Mouse (Mus musculus) spleen, postnatal 36 days (tissue): ENCODE measurements around the gene Cmss1.

ENCODE experiments used
- DNase-seq, 2 experiments: peaks; one replicate each; pipeline ENCODE4 v3.0.0; 2022; ENCODE audit warnings: low spot score in 2 of 2, mixed read lengths in 1 of 2

Cmss1 gene

DNA sequence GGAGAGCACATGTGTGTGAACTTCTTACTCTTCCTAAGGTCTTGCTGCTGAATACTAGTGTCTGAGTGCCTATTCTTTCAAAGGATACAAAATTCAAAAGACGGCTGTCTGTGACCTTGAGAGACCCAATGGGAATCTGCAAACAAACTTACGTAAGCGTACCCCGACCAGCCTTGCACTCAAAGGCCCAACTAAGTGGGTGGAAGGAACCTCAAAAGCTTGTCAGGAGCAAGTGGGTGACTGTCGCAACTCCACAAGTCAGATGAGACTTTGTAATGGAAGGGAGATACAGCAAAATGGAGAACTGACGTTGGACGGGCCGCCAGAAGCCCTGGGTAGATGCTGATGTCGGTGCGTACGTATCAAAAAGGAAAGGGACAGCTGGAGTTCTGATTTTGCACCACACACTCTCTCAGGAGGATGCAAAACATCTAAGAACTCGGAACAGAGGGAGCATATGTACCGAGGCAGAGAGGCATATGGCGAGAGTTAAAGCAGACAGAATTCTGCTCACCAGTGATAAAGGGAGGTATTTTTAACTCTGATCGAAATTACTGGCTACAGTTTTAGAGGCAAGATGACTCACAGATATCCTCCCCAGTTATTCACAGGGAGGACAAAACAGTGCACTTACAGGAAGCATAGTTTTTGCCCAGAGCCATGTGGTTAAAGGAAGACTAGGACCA is 217.0 kb downstream of the Cmss1 start:
- DNase-seq, result no peak

DNA sequence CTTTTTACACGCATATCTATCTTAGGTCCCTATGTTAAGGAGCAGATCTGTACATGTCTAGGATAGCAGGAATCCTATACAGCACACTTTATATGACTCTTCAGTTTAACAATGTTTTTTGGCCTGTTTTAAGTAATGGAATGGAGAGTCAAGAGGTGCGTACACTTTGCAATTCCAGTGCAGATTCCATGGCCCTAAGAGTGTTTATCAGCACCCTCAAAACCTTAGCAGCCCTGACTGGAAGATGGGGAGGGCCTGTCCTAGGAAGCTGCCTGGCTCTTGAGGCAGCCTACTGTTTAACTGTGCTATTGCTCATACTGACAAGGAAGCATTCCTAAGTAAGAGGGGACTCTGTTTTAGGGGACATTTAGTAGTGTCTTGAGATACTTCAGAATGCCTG is 222.4 kb downstream of the Cmss1 start:
- no peak for DNase-seq

DNA sequence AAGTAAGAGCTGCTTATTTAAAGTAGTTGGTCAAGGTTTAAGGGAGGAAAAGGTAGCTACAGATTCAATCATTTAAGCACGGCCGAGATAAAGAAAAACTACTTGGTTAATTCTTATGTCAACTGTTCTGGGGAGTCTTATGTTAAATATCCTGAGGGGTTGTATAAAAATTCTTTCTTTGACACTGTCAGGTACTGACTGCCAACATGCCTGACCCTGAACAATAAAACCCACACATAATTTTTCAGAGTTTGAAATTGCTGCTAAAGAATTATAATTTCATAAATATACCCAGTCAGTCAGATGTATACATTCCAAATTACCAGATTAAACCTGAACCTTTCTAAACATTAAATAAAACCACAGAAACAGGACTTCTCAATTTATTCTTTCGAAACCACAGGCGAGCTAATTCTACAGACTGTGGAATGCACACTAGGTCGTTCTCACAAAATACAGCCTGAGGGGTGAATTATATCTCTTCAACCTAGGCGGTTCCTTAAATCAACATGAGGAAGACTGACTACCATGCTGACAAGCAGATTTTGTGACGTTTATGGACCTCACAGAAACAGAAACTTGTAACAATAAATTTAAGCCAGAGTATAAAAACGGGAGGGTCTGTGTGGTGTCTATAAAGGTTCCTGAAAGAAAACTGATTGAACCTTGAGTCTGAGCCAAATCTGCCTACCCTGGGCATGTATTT is 223.2 kb downstream of the Cmss1 start:
- DNase-seq, result no peak

DNA sequence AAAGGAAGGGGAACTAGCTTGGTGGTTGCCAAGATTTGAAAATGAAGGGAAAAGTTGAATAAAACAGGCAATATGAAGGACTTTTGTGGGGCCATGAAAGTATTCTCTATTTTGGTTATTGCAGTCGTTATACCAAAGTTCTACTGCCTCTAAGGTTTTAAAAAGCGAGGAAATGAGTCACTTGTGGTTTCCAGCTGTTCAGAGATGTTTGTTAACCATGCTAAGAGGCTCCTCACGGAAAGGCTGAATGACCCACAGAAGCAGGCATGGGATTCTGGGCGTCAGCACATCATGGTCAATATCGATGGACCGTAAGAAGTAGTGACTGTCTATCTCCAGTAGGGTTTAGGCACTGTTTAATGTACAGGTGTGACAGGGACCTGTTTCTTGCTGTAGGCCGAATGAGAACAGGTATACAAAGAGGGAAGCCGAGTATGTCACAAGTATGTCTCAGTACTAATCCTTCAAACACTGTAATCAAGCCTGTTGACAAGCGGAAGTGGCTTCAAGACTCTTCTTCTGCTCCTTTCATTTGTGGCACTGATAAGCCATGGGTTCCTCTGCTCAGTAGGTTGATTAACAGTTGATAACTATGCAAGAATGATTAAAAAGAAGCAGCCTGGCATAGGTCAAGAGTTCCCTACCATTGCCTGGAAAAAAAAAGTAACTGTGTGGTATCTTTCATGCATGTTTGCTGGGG is 227.9 kb downstream of the Cmss1 start:
- DNase-seq, result no peak

DNA sequence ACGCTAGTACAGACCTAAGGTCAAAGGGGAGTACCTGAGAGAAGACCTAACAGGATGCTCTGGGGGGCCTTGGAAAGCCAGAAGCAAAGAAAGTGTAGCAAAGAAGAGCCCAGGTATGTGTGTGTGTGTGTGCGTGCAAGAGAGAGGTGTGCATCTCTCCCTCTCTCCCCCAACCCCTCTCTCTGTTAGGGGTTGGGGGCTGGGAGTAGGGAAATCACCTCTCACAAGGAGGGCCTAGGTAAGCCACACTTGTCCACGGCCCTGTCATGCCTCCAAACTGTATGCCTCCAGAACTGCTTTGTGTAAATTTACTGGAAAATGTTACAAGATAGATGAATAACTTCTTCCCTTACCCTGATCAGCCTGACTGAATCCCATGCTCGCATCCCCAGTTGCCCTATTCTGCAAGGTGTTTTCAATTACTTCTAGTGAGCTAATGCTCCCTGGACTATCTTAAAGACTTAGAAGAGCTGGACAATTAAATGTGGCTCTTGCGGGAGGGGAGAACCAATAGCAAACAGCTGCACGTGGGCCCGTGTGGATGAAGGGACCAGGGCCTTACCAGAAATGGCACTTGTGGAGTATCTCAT is 231.3 kb downstream of the Cmss1 start:
- no peak for DNase-seq

DNA sequence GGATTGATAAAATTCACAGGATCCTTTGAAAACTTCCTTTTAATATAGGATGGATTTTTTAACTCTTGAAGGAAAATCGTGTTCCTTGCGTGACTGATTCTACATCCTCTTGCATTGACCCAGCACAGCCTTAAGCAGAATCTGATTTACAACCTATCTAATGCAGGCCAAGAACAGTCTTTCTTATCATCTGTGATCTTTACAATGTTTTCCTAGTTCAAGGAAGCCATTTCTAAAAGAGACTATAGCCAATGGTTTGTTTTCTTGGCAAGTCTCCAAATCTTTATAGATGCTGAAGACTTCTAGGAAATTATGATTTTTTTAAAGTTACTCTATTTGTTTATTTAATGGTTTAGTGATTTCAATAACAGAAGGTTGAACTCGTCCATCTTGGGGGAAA is 234.5 kb downstream of the Cmss1 start:
- DNase-seq, result no peak

DNA sequence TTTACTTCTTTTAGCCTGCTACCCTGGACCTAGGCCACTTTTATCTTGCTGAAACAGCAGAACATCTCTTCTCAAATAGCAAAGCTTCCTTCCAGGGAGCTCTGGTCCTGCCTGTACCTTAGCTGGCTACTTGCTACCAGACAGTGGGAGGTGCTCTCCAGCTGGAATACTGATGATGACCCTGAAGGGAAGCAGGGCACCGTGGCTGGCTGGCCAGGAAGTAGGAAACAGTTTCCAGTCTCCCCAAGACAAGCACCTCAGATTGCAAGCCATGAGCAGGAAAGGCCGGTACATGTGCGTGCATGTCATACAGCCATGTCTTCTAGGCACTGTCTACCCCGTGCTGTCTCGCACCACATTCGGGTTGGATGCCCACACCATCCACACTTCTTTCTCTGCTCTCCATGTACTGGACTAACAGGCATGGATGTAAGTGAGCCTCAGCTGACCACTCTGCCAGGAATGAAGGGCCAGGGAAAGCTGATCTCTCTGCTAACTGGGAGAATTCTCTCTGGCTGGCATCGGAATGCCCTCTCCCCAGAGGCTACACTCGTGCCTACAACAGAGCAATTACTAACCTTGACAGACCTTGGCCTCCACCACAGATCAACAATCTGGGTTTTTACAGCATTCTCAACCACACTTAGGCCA is 236.7 kb downstream of the Cmss1 start:
- no peak for DNase-seq

DNA sequence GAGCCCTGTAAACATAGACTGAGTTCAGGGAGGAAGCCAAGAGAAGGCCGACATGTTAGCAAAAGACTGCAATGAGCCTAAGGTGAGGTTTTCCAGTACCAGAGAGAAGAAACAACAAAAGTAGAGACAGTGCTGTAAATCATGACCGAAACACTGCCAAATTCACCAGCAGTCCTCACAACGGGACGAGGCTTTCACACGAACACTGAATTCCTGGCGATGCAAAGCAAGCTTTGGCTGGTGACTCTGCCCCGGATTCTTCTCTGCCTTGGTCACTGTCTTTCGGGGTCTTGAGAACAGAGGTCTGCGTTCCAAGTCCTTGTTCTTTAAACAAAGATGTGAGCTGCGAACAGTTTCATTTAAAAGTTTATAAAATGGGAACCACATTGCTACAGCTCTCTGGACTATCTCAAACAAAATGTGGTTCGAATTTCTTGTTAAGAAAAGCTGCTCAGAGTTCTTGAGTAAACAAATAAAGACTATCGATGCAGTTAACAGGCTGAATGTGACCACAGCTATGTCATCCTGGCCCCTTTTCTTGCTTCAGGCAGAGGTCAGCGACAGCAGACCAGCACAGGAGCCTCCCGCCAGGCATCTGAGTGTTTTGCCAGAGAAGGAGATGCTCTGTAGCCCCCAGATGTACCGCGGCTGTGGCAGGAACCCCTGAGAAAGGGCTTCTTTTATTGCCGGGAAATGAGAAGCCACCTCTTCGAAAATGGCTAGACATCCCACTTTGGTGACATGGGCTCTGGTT is 239.5 kb downstream of the Cmss1 start:
- no peak for DNase-seq

DNA sequence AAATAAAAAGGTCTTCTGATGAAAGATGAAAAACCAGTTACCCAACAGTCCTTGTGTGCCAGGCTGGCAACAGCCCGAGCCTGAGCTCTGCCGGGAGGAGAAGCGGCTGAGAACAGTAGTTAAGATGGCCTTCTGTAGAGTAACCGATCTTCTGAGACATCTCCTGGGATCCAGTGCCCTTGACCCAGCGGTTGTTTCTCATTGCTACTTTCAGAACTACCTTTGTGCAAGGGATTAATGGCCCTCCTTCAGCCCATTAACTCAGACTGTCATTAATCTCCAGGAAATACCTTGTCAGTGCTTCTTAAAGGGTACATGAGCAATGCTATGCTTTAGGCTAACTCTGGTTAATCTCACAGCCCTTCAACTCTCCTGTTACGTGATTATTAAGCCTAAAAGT is 240.5 kb downstream of the Cmss1 start:
- DNase-seq, result no peak

DNA sequence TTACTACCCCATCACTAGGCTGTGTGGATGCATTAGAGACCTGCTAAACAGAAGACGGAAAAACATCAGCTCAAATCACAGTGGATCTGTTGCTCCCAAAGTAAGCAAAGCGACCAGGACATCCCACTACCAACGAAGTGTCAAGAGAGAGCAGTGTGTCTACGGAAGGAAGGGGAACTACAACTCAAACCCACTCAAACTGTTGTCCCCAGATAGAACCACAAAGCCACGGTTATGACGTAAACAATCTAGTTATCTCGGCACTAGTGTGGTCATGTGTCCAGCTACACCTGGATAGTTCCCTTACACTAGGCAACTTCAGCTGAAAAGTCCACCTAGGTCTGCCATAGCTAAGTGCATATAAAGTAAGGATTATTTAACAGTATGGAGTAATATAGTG is 242.2 kb downstream of the Cmss1 start:
- DNase-seq, result no peak

DNA sequence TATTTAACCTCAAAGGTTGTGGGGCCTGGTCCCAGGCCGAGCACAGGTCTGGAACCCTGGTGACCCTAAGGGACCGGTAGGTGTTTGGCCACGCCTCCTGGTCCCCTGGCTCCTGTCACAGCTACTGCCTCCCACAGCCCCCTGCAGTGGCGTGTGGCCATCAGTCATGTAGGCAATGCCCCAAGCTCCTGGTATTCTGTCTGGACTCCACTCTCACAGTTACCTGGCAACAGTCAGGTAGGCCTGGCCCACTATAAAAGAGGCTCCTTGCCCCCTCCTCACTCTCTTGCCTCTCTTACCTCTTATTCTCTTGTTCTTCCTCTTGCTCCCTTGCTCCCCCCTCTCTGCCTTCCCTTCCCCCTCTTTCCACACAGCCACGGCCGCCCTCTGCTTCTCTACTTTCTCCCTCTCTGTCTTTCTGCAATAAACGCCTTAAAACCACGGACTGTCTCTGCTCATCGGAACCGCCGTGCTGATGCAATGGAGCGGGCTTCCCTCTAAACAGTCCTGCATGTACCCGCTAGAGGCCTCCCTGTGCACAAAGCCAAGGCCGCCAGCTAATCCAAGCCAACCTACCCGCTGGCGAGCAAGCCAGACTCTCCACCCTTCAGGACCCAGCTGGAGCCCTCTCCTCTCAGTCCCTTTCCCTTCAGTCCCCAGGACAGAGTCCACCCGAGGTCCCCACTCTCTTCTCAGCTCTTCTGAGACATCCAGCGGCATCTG is 243.8 kb downstream of the Cmss1 start:
- DNase-seq, result peak; percentile 8 to 26

DNA sequence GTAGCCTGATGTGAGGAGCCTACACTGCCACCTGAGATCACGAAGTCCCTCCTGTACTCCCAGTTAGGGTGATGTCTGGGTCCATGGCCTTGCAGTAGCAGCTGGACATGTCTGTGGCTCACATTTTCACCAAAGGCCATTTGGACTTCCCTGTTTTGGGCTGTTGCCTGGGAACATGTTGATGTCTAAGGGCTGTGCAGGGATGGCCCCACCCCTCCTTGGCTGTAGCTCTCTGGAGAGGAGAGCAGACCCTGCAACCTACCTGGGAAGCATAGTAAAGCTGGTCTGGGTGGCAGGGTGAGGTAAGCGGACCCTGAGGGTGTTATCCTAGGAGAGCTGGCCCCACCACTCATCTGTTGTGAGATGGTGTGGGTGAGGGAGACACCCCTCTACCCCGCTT is 245.9 kb downstream of the Cmss1 start:
- DNase-seq, result no peak

DNA sequence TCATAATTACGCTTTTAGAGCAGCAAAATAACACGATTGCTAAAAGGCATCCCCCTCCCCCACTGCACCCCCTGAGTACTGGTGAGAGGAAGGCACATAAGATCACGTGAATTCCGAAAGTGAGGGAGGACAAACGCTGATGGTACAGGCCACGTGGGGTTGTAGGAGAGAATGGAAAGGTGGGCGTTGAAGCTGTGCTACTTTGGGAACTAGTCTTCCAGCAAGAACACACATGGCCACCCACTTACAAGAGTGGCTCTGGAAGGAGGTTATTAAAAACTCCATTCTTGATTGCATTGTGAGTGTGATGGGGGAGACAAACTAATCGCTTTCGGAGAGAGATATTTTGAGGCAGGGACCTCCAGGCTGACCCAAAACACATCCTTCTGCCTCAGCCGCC is 247.4 kb downstream of the Cmss1 start:
- DNase-seq, result no peak

DNA sequence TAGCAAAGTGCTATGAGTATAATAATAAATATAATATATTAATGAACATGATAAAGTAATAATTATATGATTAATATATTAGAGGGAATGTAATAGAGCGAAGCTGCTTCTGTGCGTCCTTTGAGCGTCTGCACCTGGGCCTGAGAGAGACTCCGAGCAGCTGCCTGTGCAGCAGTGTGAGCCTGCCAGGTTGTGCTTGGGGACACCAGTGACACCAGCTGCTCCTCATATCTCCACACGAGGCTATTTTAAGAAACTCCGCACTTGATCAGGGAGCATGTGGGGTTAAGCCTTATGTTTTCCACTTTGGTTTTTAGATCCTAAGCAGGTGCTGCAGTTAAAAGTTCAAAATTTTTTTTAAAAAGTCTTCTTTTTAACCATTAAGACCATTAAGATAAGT is 249.7 kb downstream of the Cmss1 start:
- DNase-seq, result no peak

DNA sequence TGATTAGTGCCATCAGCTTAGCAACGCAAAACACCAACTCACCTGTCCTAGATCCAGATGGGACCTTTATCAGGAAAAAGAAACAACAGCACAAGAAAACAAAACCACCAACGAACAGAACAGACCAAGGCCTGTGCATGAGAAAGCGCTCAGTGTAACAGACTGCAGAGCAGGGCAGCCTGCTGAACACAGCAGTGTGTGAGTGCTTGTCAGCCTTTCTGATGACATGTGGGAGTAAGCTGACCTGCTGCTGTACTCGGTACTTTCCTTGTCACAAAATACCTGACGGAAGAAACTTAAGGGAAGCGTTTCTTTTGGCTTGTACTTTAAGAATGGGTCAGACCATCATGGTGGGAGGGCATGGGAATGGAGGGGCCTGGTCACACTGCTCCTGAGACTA is 250.2 kb downstream of the Cmss1 start:
- DNase-seq, result no peak

DNA sequence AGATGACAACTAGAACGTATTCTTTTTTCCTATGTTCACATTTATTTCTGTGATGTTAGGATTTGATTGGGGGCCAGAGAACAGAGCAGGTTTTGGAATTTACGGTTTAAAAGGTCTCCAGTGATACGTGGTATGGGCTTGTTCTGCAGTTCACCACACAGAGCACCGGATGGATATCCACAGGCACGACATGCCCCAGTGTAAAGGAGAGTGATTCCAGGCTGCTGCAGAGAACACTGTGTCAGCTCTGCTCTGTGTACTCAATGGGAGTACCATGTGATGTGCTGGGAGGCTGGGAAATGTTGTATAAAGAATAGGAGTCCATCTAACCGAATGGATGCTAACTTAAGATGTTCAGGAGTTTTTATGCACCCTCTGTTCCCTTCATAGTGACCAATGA is 252.7 kb downstream of the Cmss1 start:
- DNase-seq, result no peak

DNA sequence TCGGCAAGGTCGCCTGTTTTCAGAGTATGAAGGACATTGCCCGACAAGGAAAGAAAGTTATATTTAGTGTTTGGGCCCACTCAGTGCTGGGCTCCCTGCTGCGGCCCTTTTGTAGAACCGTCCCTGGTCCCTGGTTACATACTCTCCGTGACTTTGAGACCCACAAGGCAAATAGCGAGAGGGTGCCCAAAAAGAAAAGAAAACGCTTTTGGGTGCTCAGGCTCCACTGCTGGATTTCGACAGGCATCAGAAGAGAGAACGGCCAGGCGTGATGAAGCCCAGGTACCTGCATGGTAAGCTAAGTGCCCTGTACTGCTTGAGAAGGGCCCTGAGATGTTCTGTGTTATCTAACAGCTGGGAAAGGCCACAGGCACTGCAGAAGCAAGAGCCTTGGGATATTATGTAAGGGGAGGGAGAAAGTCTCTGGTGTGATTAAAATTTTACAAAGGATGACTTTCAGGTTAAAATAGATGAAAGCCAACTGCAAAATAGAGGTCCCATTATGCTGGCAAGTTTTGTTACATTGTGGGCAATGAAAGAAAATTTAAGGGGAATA is 253.4 kb downstream of the Cmss1 start:
- DNase-seq, result no peak

DNA sequence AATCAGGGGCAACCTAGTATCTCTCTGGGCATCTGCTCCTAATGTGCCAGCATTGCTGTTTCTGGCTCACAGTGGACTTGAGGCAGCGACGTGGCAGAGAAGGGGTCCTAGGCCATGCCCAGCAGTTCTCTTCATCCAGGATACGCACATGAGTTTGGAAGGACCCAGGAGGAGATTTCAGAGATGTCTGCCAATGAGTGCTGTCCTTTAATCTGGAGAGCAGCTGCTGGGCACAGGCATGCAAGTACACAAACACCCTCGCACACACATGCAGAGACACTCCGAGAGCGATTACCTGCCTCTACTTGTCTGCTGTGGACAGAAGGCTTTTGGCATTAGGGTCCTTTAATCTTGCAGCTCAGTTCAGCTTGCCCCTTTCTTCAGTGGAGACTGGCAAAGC is 253.9 kb downstream of the Cmss1 start, which contains the start of gene Filip1l:
Filip1l (plus strand) TSS at position 343 of the 400 bp plus-strand sequence.
- DNase-seq, result no peak

DNA sequence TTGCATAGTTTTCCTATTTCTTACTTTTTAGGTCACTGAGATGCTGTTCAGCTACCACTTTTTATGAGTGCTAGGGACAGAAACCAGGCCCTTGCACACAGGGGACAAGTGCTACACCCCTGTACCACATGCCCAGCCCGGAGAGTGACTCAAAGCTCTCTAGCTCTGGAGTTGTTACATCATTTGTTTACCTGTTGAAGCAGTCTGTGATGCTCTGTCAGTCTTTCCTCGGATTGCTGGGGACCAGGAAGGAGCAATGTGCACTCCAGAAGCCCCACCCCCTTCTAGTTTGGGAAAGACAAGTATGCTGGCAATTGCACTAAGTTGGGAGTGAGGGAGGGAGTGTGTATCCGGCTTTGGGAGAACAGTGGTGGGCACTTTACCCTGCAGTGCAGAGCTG is 257.0 kb downstream of the Cmss1 start:
- no peak for DNase-seq

DNA sequence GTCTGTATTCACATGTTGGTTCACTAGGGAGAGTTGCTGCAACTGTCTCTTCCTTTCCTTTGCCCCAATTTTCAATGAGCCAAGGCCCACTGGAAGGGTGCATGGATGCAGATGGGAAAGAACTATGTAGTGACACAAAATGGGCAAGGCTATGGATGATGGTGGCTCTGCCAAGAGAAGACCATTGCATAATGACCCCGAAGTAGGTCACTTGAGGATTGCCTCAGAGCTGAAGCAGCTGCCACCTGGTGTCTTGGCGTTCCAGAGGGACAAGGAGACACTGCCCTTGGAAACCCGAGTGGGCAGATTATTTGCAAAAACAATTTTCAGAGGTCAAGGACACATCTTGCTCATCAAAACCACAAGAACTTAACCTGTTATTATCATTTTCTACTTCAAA is 257.6 kb downstream of the Cmss1 start:
- no peak for DNase-seq
